ENCODE assay signal across 9 mouse cellular contexts in genomic region chr4:143151267-143151666, GRCm38 (mm10).
DNase-seq lines count a peak whose midpoint lies in the region; ATAC-seq lines count a peak whose summit lies in the region.
"Had no signal": no experiment of that assay in that cellular context is flagged by ENCODE, and none has a peak within 500 bp of the region (broad histone marks: within the 10 kb centered on the region; RNA-seq: fewer than 3 reads in every experiment).

No protein-coding gene starts in this region.

- no peak overlapping the region for H3K4me2 ChIP-seq in hindbrain, embryonic 16.5 days (ENCODE audit: low read length)
- H3K4me2 ChIP-seq: limb, embryonic 13.5 days had no signal

- no peak overlapping the region for H3K9ac ChIP-seq in hindbrain, embryonic 16.5 days (ENCODE audit: low read depth, low read length)
- H3K9ac ChIP-seq: limb, embryonic 13.5 days had no signal

- ATAC-seq in hindbrain, embryonic 16.5 days = no peak
- peak; percentile 23 to 59; a peak in 1 of 4 replicates for ATAC-seq in hematopoietic stem cell, adult 5-6 weeks (replicated peaks in 1 of 2; ENCODE audit: insufficient read depth in 1 of 2, low FRiP score in 2 of 2, low TSS enrichment in 1 of 2, low read depth in 1 of 2, poor library complexity in 2 of 2, severe bottlenecking in 2 of 2)

- H3K4me1 ChIP-seq in hindbrain, embryonic 10.5 days (replicated peaks) = 0 out of 2 replicates have a peak, but pooled peaks cover 10% of the 10 kb centered on the region
- peaks cover 3% of the 10 kb centered on the region; the same call in 1 of the 2 replicates for H3K4me1 ChIP-seq in hindbrain, embryonic 16.5 days (ENCODE audit: control insufficient read depth, insufficient read depth, low read depth, low read length)

- DNase-seq in hindbrain, embryonic 10.5 days (ENCODE audit: low spot score) = peak; percentile 14
- DNase-seq in A20 (ENCODE audit: low read depth, low spot score) = peak; percentile 52
- DNase-seq in T-cell, adult 2 months (ENCODE audit: low spot score) = peak; percentile 20
- DNase-seq in retina, postnatal 1 day = peak; percentile 43
- no peak for DNase-seq in right cerebral cortex, adult 18-20 months
- DNase-seq in thymus, adult 18-20 months = no peak

- H3K27me3 ChIP-seq in hindbrain, embryonic 10.5 days (ENCODE audit: insufficient read depth, poor library complexity, severe bottlenecking) = no peaks in the 10 kb centered on the region
- no peaks in the 10 kb centered on the region for H3K27me3 ChIP-seq in hindbrain, embryonic 16.5 days (replicated peaks; ENCODE audit: control insufficient read depth, insufficient read depth, low read length)
- H3K27me3 ChIP-seq: limb, embryonic 13.5 days had no signal

- no peak overlapping the region for H3K4me3 ChIP-seq in hindbrain, embryonic 10.5 days
- no peak overlapping the region for H3K4me3 ChIP-seq in hindbrain, embryonic 16.5 days (ENCODE audit: low read length)
- H3K4me3 ChIP-seq: limb, embryonic 13.5 days had no signal

- peaks cover 16% of the 10 kb centered on the region for H3K36me3 ChIP-seq in hindbrain, embryonic 10.5 days
- H3K36me3 ChIP-seq in hindbrain, embryonic 16.5 days (ENCODE audit: control insufficient read depth, insufficient read depth, low read length) = no peaks in the 10 kb centered on the region

- no peak overlapping the region for H3K27ac ChIP-seq in hindbrain, embryonic 10.5 days
- no peak overlapping the region for H3K27ac ChIP-seq in hindbrain, embryonic 16.5 days (ENCODE audit: low read depth, low read length)
- H3K27ac ChIP-seq: limb, embryonic 13.5 days had no signal

- WGBS in hindbrain, embryonic 10.5 days = 62% methylated on average over 1 of the region's 1 CpGs
- WGBS in hindbrain, embryonic 16.5 days = 72% methylated on average over 1 of the region's 1 CpGs

- no peaks in the 10 kb centered on the region for H3K9me3 ChIP-seq in hindbrain, embryonic 10.5 days
- H3K9me3 ChIP-seq in hindbrain, embryonic 16.5 days (ENCODE audit: control insufficient read depth, low read length) = no peaks in the 10 kb centered on the region
- H3K9me3 ChIP-seq: limb, embryonic 13.5 days had no signal

Comparison
In these comparisons a context has a peak if more than half of its experiments do, and no peak if none do; other contexts are left out.
1. DNase-seq: peak in hindbrain, embryonic 10.5 days (single experiment), A20 (single experiment), T-cell, adult 2 months (single experiment) and retina, postnatal 1 day (single experiment); none in right cerebral cortex, adult 18-20 months (single experiment) and thymus, adult 18-20 months (0 of 2).